Mouse (Mus musculus): ENCODE results near the gene Zar1l.

Gene Zar1l

GRCm38 (mm10) chr5:150485198-150485597 is 32.8 kb downstream of the Zar1l start:
- DNase-seq (ENCODE audit: low spot score), result no peak

GRCm38 (mm10) chr5:150478612-150479011 is 39.4 kb downstream of the Zar1l start:
- DNase-seq (ENCODE audit: low spot score), result no peak

GRCm38 (mm10) chr5:150477364-150477763 is 40.6 kb downstream of the Zar1l start:
- DNase-seq (ENCODE audit: low spot score), result no peak

GRCm38 (mm10) chr5:150468431-150468830 is 49.5 kb downstream of the Zar1l start:
- DNase-seq (ENCODE audit: low spot score), result no peak

- peak; percentile 69 for DNase-seq (ENCODE audit: low spot score)
These were observed 51.8 kb downstream of the Zar1l start for GRCm38 (mm10) chr5:150466132-150466531.

DNA sequence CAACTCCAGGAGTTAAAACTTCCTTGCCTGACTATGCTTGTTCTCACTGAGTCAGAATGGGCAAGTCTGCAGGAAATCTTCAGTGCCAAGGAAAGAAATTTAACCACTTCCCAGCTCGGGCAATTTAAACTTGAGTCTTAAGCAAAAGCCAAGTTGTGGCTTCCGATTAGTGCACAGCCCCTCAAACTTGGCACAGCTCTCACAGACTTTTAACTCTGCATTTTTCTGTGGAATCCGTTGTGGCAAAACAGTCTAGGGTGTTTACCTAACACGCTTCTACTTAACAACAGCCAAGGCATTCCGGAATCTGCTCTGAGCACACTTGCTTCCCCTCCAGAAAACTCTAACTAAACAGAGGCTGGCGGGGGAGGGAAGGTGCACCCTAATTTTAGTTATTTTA is 52.7 kb downstream of the Zar1l start:
- DNase-seq (ENCODE audit: low spot score), result no peak

DNA sequence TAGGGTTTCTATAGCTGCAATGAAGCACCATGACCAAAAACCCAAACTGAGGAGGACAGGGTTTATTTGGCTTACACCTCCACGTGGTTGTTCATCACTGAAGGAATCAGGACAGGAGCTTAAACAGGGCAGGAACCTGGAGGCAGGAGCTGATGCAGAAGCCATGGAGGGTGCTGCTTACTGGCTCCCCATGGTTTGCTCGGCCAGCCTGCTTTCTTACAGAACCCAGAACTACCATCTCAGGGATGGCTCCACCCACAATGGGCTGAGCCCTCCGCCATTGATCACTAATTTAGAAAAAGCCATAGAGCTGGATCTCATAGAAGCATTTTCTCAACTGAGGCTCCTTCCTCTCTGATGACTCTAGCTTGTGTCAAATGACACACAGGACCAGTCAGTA is 53.2 kb downstream of the Zar1l start:
- DNase-seq (ENCODE audit: low spot score), result no peak

GRCm38 (mm10) chr5:150459801-150460200 is 58.2 kb downstream of the Zar1l start:
- no peak for DNase-seq (ENCODE audit: low spot score)

- DNase-seq (ENCODE audit: low spot score), result no peak
These were observed 59.8 kb downstream of the Zar1l start for GRCm38 (mm10) chr5:150457904-150458739.

DNA sequence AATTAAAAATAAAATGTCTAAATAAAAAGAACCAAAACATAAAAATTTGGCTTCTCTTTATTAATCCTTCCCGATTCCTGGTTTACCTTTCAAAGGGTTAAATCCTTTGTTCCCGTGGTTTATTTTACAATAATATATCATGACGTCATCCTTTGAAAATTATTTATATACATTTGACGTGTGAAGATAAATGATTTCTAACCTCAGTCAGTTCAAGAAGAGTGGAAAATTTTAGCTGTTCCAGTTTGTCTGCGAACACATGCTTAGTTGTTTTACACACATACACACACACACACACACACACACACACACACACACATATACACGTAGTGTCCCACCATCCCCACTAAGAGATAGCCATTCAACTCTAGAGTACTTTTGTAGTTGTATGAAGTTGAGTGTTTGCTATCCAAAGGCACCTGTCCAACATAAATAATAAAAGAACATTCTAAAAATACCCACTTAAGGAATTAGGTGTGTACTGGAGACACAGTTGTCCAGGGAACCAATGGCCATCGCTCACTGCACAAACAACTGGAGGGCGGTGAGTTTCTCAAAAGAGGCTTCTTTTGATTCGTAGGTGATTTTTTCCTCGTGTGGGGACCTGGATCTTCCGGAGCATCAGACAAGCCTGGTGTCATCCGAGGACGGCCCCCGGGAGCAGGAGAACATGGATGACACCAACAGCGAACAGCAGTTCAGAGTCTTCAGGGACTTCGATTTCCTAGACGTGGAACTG is 60.6 kb downstream of the Zar1l start:
- no peak for DNase-seq (ENCODE audit: low spot score)
